ENCODE assay signal across 7 mouse cellular contexts in the genomic region with DNA sequence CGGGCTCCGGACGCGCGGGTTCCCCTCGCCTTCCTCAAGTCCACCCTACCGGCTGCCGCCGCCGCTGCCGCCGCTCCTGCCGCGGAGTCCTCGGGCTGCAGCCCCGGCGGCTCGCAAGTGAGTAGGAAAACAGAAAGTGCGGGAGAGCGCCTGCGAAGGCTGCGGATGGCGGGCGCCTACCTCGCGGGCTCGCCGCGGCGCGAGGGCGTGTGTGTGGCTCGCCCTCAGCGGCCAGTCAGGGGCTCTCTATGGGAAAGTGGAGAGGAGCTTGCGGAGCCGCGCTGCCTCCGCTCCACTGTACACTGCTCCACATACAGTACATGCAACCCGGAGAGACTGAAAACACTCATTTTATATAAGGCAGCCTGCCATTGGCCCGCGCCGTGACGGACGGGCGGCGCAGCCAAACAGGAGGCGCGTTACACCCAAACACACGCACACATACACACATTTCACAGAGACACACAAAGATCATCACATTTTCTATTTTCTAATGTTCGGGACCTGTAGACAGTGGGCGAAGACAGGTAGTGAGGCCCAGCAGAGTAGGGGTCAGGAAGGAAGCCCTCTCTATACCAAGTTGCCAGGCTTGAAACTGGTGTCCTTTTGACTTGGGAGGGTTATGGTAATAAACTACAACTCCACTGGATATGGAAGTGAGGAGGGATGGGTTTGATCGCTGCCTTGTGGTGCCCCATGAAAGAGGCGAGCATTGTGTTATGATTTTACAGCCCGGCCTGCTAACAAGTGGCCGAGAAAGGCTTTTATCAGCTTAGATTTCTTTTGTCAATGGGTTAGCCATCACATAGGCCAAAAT. TPM values are rescaled to one million over a fixed set of nuclear protein-coding genes. Genes with fewer than 3 reads are reported as not detected.
A peak's percentile ranks its signal among the peaks of the same experiment; 100 is the strongest.
DNase-seq lines count a peak whose midpoint lies in the region; ATAC-seq lines count a peak whose summit lies in the region.

A gene (minus strand): TSS at position 329 of the 817 bp plus-strand sequence.

- peak within 1 kb of the TSS; percentile 97 for H3K4me2 ChIP-seq in intestine, embryonic 15.5 days (replicated peaks)

- H3K9ac ChIP-seq in intestine, embryonic 15.5 days: peak within 1 kb of the TSS; percentile 93

- peak; percentile 98 for ATAC-seq in intestine, embryonic 15.5 days

- peak within 1 kb of the TSS; percentile 93 for H3K4me3 ChIP-seq in intestine, embryonic 15.5 days (replicated peaks)
- H3K4me3 ChIP-seq in midbrain, embryonic 10.5 days: peak within 1 kb of the TSS; percentile 94

- H3K36me3 ChIP-seq in intestine, embryonic 15.5 days: no peaks in the 10 kb centered on the region
- H3K36me3 ChIP-seq in midbrain, embryonic 10.5 days: no peaks in the 10 kb centered on the region

- H3K9me3 ChIP-seq in intestine, embryonic 15.5 days: no peaks in the 10 kb centered on the region
- no peaks in the 10 kb centered on the region for H3K9me3 ChIP-seq in midbrain, embryonic 10.5 days (replicated peaks)

- intact Hi-C loops in gastrocnemius, postnatal 36 days (cut with DNase I): loop anchor here (5.0 kb wide), 2 partner anchors 95 to 305 kb away; no protein-coding TSS in a partner anchor
- intact Hi-C loops in left cerebral cortex, postnatal 25 days (cut with DNase I): loop anchor here (1.0 kb wide), 3 partner anchors 178 to 300 kb away; no protein-coding TSS in a partner anchor

- H3K27me3 ChIP-seq in intestine, embryonic 15.5 days (replicated peaks): no peaks in the 10 kb centered on the region
- no peaks in the 10 kb centered on the region for H3K27me3 ChIP-seq in midbrain, embryonic 10.5 days (ENCODE audit: low read depth, poor library complexity, severe bottlenecking)

- WGBS in intestine, embryonic 15.5 days: under 1% methylated on average over 55 of the region's 55 CpGs
- WGBS in midbrain, embryonic 10.5 days: 1% methylated on average over 52 of the region's 55 CpGs

- peak within 1 kb of the TSS; percentile 99 for H3K27ac ChIP-seq in intestine, embryonic 15.5 days
- peak within 1 kb of the TSS; percentile 96 for H3K27ac ChIP-seq in midbrain, embryonic 10.5 days (replicated peaks)

- peak; percentile 99 for DNase-seq in adrenal gland, adult 2 months
- DNase-seq in embryo, embryonic 11.5 days (ENCODE audit: low read depth, low spot score): peak; percentile 93
- peak; percentile 92 to 100 for DNase-seq in gastrocnemius, postnatal 36 days
- DNase-seq in left cerebral cortex, postnatal 25 days (ENCODE audit: low spot score in 2 of 2): peak; percentile 99 to 100
- DNase-seq in midbrain, embryonic 10.5 days (ENCODE audit: low spot score): peak; percentile 93
- peak; percentile 92 for DNase-seq in right cerebral cortex, postnatal 4 days

- H3K4me1 ChIP-seq in intestine, embryonic 15.5 days (replicated peaks): 0 out of 2 replicates have a peak, but pooled peaks cover 3% of the 10 kb centered on the region
- H3K4me1 ChIP-seq in midbrain, embryonic 10.5 days: peaks cover 22% of the 10 kb centered on the region

RNA-seq across cellular contexts. Expression of the gene that starts here (rescaled TPM):
- total RNA-seq in adrenal gland, adult 2 months (2021): 10 to 100 TPM; 33.1 to 34.3 TPM
- 5.8 and 8.4 TPM in 2 replicates for polyA plus RNA-seq in adrenal gland, adult 2 months (2012; rRNA removed)
- total RNA-seq in gastrocnemius, postnatal 36 days (2021): 1 to 10 TPM; 6.6 to 6.8 TPM
- polyA plus RNA-seq in intestine, embryonic 15.5 days (2015; fragmentation: Nextera tagmentation; extraction: Ambion mirVana): 33.8 and 36.0 TPM in 2 replicates
- total RNA-seq in left cerebral cortex, postnatal 25 days (2021): 10 to 100 TPM; 17.1 to 20.0 TPM
- polyA plus RNA-seq in midbrain, embryonic 10.5 days (2016; fragmentation: Nextera tagmentation; extraction: Ambion mirVana): 30.0 and 32.8 TPM in 2 replicates

Comparison
In these comparisons a context has a peak if more than half of its experiments do, and no peak if none do; other contexts are left out.
1. Peak in every context shown above with its lines: DNase-seq, ATAC-seq, H3K4me3 ChIP-seq and H3K27ac ChIP-seq.